Mouse (Mus musculus) subcutaneous adipose tissue, adult 2 months (tissue): ENCODE data around the gene Mrps10. TPM values are rescaled to one million over a fixed set of nuclear protein-coding genes. Genes with fewer than 3 reads are reported as not detected.

Experiments
- polyA plus RNA-seq: library from polyadenylated mRNA; depleted of rRNA; stranded (reverse); fragments of >200 nt; gene quantifications from 2 replicates; pipeline ENCODE4 v1.2.3, GENCODE M21; 2012; ENCODE audit warnings: low replicate concordance; rRNA removed

Mrps10 gene
- polyA plus RNA-seq = 31.0 and 34.9 TPM in 2 replicates

DNA sequence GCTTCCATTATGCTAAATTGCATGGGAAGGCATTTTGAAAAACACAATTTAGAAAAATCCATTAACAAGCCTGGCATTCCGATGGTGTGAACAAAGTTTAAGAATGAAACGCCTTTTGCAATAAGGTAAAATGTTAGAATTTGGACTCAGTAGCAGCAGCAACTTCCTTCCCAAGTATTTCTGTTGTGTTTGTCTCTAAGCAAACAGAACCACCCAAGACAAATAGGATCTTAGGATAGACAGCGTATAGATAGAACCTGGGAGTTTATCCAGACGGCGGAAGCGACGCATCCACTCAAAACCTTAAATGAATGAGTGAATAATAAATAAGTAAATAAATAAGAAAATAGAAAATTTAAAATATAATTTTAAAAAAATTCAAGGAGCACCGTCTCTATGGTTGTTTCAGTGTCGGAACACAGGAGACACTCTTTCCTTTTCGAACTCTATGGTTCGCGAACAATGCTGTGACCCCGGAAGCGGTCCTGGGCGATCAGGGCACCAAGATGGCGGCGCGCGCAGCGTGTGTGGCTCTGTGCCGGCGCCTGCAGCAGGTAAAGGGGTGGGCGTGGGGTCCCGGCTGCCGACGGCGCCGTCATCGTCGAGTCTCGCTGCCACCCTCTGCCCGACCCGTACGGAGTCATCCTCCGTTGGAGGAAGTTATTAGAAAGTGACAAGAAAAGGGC, at the start of gene Mrps10:
Gene Mrps10, plus strand, starts transcription at position 487 of the 686 bp plus-strand sequence.

DNA sequence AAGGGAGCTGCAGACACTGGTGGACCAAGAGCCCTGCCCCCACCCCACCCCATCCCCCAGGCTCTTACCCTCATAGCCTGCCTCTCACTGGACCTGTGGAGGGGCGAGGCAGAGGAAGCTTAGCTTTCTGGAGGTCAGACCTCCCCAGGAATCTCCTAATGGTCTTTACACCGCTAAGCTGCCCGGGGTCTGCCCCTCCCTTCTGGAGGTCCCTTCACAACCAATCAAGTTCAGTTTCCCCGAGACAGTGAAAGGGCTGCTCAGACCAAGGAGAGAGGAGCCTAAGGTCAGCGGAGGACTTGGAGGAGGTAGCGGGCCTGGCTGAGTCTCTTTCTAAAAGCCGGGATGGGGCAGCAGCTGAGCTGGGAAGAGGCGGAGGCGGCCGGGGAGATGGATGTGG, 16.5 kb downstream of the Mrps10 start, which contains the start of gene Guca1b:
Gene Guca1b, plus strand, starts transcription at position 249 of the 400 bp plus-strand sequence.

DNA sequence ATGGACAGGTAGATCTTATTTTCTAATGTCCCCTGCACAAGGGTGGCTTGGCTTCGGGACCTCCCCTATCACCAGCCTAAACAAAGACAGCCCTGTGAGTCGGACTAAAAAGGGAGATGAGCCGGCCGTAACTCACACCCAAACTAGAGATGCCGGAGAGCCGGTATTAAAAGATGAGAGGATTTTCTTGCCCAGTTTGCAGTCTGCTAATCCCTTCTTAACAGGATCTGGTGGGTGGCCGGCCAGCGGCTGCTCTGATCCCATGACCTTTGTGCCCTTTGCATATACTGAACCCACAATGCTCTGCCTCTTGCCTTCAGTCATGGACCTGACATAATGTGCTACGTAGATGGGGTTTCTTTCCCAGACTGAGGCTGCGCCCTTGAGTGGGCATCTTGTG, 31.8 kb downstream of the Mrps10 start, which contains the start of gene Guca1a:
Gene Guca1a, minus strand, starts transcription at position 134 of the 400 bp plus-strand sequence.

Other genes with a start within 250 kb of the Mrps10 start
- gene Guca1b, start 16.5 kb downstream of the Mrps10 start, polyA plus RNA-seq = 0.75 and 2.6 TPM in 2 replicates
- gene Guca1a, start 31.7 kb downstream of the Mrps10 start, polyA plus RNA-seq = 1.5 and 5.1 TPM in 2 replicates
- 1.6 and 4.0 TPM in 2 replicates for gene AI661453, start 67.7 kb downstream of the Mrps10 start, polyA plus RNA-seq
- gene 1700001C19Rik, start 68.5 kb downstream of the Mrps10 start, polyA plus RNA-seq = 0.06 and 0.39 TPM in 2 replicates
- 25.0 and 34.5 TPM in 2 replicates for gene Taf8, start 133.4 kb downstream of the Mrps10 start, polyA plus RNA-seq
- 165 and 189 TPM in 2 replicates for gene Ccnd3, start 136.2 kb downstream of the Mrps10 start, polyA plus RNA-seq
- 12.1 and 16.8 TPM in 2 replicates for gene Bysl, start 242.6 kb downstream of the Mrps10 start, polyA plus RNA-seq
- gene Med20, start 242.7 kb downstream of the Mrps10 start, polyA plus RNA-seq = 30.1 and 35.1 TPM in 2 replicates
- gene Gm20517, start 242.7 kb downstream of the Mrps10 start, polyA plus RNA-seq = 0.92 and 3.5 TPM in 2 replicates